Mouse (Mus musculus): Measurements from ENCODE around the gene Adra2c. TPM values are rescaled to one million over a fixed set of nuclear protein-coding genes. Genes with fewer than 3 reads are reported as not detected.

Adra2c gene
- polyA plus RNA-seq, 2 experiments: not detected

DNA sequence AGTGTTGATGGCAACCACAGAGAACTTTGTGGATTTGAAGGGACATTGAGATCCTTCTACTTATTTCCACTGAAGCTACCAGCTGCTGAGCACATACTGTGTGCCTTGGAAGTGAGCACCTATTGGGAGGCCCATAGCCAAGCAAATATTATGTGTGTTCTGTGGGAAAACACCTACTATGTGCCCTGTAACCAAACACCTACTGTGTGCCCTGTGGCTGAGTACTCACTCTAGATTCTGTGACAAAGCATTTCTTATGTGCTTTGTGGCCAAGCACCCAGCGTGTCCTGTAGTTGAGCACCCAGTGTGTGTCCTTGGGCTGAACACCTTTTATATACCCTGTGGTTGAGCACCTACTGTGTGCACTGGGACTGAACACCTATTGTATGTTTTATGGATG lies 28.6 kb downstream of the Adra2c start:
- Histone ChIP-seq H3K4me1 (replicated peaks; ENCODE audit: control insufficient read depth in 2 of 2, insufficient read depth in 2 of 2, low read length in 1 of 2) (no peaks in the 10 kb centered on the region), H3K27me3 (ENCODE audit: control insufficient read depth, insufficient read depth, low read length) (no peaks in the 10 kb centered on the region), H3K9me3 (ENCODE audit: control insufficient read depth, low read length) (no peaks in the 10 kb centered on the region), H3K4me3 (ENCODE audit: insufficient read depth in 1 of 2, low read depth in 2 of 2, low read length in 2 of 2) (no peak overlapping the region), H3K9ac (replicated peaks) (no peak overlapping the region), H3K4me2 (ENCODE audit: low read depth) (no peak overlapping the region), H3K36me3 (replicated peaks; ENCODE audit: control insufficient read depth, insufficient read depth, low read depth) (no peaks in the 10 kb centered on the region), H3K27ac (no peak overlapping the region)
- 61% methylated on average over 1 of the region's 1 CpGs for WGBS (ENCODE audit: insufficient replicate concordance)
- DNase-seq (ENCODE audit: low read depth in 3 of 3, low spot score in 3 of 3): no peak
- no peak for ATAC-seq (ENCODE audit: insufficient read depth)
- no peak for TF ChIP-seq EP300 (IDR thresholded peaks at IDR 0.05; ENCODE audit: low read depth)
- no peak for TF ChIP-seq CTCF (IDR thresholded peaks at IDR 0.05; ENCODE audit: low read depth)

DNA sequence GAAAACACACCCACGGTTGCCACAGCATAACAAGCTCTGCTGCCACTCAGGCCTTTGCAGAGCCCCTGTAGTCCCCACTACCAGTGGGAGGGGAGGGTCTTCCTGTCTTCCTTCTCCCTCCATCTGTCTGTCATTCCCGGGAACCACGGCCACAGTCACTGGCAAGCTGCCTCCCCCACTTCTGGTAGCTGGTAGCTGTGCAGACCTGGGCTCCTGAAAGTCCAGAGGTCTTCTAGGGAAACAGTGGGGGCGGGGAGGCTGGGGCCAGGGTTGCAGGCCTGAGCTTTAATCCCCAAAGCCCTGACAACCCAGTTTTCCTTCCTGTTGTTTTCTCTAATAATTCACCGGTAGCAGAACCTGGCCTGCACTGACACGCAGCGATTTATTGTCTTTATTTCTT lies 31.7 kb downstream of the Adra2c start:
- Histone ChIP-seq H3K9me3 (ENCODE audit: control insufficient read depth, low read length) (no peaks in the 10 kb centered on the region), H3K4me1 (replicated peaks; ENCODE audit: control insufficient read depth in 2 of 2, insufficient read depth in 2 of 2, low read length in 1 of 2) (no peaks in the 10 kb centered on the region), H3K9ac (replicated peaks) (no peak overlapping the region), H3K27me3 (ENCODE audit: control insufficient read depth, insufficient read depth, low read length) (peaks cover 9% of the 10 kb centered on the region), H3K27ac (no peak overlapping the region), H3K36me3 (replicated peaks; ENCODE audit: control insufficient read depth, insufficient read depth, low read depth) (no peaks in the 10 kb centered on the region), H3K4me3 (ENCODE audit: insufficient read depth in 1 of 2, low read depth in 2 of 2, low read length in 2 of 2) (no peak overlapping the region), H3K4me2 (ENCODE audit: low read depth) (no peak overlapping the region)
- no peak for ATAC-seq (ENCODE audit: insufficient read depth)
- no peak for DNase-seq (ENCODE audit: low read depth in 3 of 3, low spot score in 3 of 3)
- TF ChIP-seq EP300 (IDR thresholded peaks at IDR 0.05; ENCODE audit: low read depth): no peak
- no peak for TF ChIP-seq CTCF (IDR thresholded peaks at IDR 0.05; ENCODE audit: low read depth)
- 34% methylated on average over 7 of the region's 7 CpGs for WGBS (ENCODE audit: insufficient replicate concordance)

DNA sequence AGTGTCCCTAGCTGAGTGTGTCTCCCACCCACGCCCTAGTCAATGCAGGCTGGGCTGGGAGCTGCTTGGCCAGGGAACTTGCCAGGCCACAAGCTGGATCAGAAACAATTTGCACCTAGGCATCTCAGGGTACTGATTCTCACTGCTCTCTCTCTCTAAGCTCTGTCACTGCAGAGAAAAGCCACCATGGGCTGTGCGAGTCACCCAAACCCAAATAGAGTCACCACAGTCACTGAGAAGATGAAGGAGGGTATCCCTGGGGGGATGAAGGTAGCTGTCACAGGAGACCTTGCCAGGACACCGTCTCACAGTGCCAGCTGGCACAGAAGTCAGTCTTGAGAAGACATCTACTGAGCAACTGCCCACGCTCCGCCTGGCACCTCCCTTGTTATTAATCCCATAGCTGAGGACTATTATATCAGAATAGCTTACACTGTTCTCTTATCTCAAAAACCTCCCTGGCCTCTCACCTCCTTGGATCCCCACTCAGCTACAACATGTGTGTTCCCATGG lies 33.7 kb downstream of the Adra2c start:
- Histone ChIP-seq H3K36me3 (replicated peaks; ENCODE audit: control insufficient read depth, insufficient read depth, low read depth) (no peaks in the 10 kb centered on the region), H3K27me3 (ENCODE audit: control insufficient read depth, insufficient read depth, low read length) (peaks cover 9% of the 10 kb centered on the region), H3K9me3 (ENCODE audit: control insufficient read depth, low read length) (no peaks in the 10 kb centered on the region), H3K4me2 (ENCODE audit: low read depth) (no peak overlapping the region), H3K9ac (replicated peaks) (no peak overlapping the region), H3K27ac (no peak overlapping the region), H3K4me1 (replicated peaks; ENCODE audit: control insufficient read depth in 2 of 2, insufficient read depth in 2 of 2, low read length in 1 of 2) (no peaks in the 10 kb centered on the region), H3K4me3 (ENCODE audit: insufficient read depth in 1 of 2, low read depth in 2 of 2, low read length in 2 of 2) (no peak overlapping the region)
- DNase-seq (ENCODE audit: low read depth in 3 of 3, low spot score in 3 of 3): no peak
- no peak for TF ChIP-seq EP300 (IDR thresholded peaks at IDR 0.05; ENCODE audit: low read depth)
- no peak for TF ChIP-seq CTCF (IDR thresholded peaks at IDR 0.05; ENCODE audit: low read depth)
- no peak for ATAC-seq (ENCODE audit: insufficient read depth)
- WGBS (ENCODE audit: insufficient replicate concordance): 57% methylated on average over 5 of the region's 5 CpGs

DNA sequence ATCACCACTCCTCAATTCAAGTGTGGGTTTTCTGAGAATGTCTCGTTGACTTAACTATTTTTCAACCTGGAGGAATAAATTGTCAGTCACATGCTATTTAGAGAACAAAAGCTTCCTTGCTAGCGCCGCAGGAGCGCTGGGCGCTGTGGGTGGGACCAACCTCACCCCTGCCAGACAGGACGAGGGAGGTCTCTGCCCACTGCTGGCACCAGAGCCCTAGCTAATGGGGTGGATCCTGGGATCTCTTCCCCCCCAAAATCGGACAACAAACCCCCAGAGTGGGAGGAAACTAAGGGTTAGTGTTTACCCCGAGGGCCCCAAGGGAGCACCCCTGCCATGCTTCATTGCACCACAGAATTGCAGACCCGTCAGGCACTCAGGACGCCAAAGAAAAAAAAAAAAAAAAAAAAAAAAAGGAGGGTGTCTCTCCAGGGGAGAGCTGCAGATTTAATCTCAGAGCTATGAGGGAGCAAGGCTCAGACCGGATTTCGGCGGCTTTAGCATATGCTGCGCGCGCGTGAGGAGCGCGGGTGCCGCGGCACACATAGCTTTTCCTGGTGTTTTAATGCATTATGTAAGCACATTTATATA lies 35.2 kb downstream of the Adra2c start:
- Histone ChIP-seq H3K4me2 (ENCODE audit: low read depth) (no peak overlapping the region), H3K27me3 (ENCODE audit: control insufficient read depth, insufficient read depth, low read length) (peaks cover 9% of the 10 kb centered on the region), H3K9me3 (ENCODE audit: control insufficient read depth, low read length) (no peaks in the 10 kb centered on the region), H3K9ac (replicated peaks) (no peak overlapping the region), H3K4me1 (replicated peaks; ENCODE audit: control insufficient read depth in 2 of 2, insufficient read depth in 2 of 2, low read length in 1 of 2) (no peaks in the 10 kb centered on the region), H3K36me3 (replicated peaks; ENCODE audit: control insufficient read depth, insufficient read depth, low read depth) (no peaks in the 10 kb centered on the region), H3K4me3 (ENCODE audit: insufficient read depth in 1 of 2, low read depth in 2 of 2, low read length in 2 of 2) (no peak overlapping the region), H3K27ac (no peak overlapping the region)
- TF ChIP-seq EP300 (IDR thresholded peaks at IDR 0.05; ENCODE audit: low read depth) (no peak), CTCF (IDR thresholded peaks at IDR 0.05; ENCODE audit: low read depth) (no peak)
- ATAC-seq (ENCODE audit: insufficient read depth) (no peak), DNase-seq (ENCODE audit: low read depth in 3 of 3, low spot score in 3 of 3) (no peak)
- 3% methylated on average over 21 of the region's 21 CpGs for WGBS (ENCODE audit: insufficient replicate concordance)

DNA sequence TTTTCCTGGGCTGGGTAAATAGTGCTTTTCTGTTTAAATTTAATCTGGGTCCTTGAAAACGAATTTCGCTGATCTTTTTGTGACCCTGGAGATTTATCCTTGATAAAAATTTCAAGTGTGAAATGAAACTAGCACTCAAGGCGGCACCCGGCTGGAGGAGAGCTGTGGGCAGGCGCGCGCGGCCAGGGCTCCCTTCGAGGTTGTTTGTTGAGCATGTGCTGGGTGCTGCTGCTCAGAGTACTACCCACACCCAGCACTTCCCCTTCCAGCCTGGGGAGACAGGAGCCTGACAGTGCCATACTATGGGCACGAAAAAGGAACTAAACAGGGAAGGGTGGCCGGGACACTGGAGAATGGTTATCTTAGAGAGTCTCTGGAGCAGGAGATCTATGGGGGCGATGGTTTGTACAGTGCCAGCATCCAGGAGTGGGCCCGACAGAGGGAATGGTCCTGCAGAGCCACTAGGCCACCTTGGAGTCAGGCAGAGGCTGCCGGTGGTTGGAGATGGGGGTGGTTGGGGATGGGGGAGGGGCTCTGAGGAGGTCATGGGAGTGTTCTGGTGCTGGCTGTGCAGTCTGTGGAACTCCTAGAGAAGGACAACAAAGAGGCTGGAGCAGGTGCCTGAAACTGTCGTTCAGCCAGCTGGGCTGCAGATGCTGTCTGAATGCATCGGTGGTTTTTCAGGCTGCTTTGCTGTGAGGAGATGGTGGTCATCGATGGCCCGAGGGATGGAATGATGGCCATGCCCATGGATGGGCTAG lies 35.9 kb downstream of the Adra2c start:
- Histone ChIP-seq H3K4me3 (ENCODE audit: insufficient read depth in 1 of 2, low read depth in 2 of 2, low read length in 2 of 2) (no peak overlapping the region), H3K9ac (replicated peaks) (no peak overlapping the region), H3K4me1 (replicated peaks; ENCODE audit: control insufficient read depth in 2 of 2, insufficient read depth in 2 of 2, low read length in 1 of 2) (no peaks in the 10 kb centered on the region), H3K36me3 (replicated peaks; ENCODE audit: control insufficient read depth, insufficient read depth, low read depth) (no peaks in the 10 kb centered on the region), H3K4me2 (ENCODE audit: low read depth) (no peak overlapping the region), H3K9me3 (ENCODE audit: control insufficient read depth, low read length) (no peaks in the 10 kb centered on the region), H3K27me3 (ENCODE audit: control insufficient read depth, insufficient read depth, low read length) (peaks cover 9% of the 10 kb centered on the region), H3K27ac (no peak overlapping the region)
- 10% methylated on average over 18 of the region's 18 CpGs for WGBS (ENCODE audit: insufficient replicate concordance)
- DNase-seq (ENCODE audit: low read depth in 3 of 3, low spot score in 3 of 3): no peak
- TF ChIP-seq CTCF (IDR thresholded peaks at IDR 0.05; ENCODE audit: low read depth) (no peak), EP300 (IDR thresholded peaks at IDR 0.05; ENCODE audit: low read depth) (no peak)
- ATAC-seq (ENCODE audit: insufficient read depth): no peak

Measured in liver, embryonic 14.5 days (tissue).